Mouse (Mus musculus) right cerebral cortex, adult 18-20 months (tissue): Measurements from ENCODE around the gene Hspb11.
A peak's percentile ranks its signal among the peaks of the same experiment; 100 is the strongest.

ENCODE experiments used
- DNase-seq: peaks from one replicate; pipeline ENCODE4 v3.0.0; 2022; ENCODE audit warnings: mixed read lengths

The Hspb11 gene

GRCm38 (mm10) chr4:107252522-107252921 lies 871 bp upstream of the Hspb11 start:
- DNase-seq, result no peak

GRCm38 (mm10) chr4:107254414-107254813 lies 1.0 kb downstream of the Hspb11 start:
- no peak for DNase-seq

GRCm38 (mm10) chr4:107260001-107260400 lies 6.6 kb downstream of the Hspb11 start:
- DNase-seq, result no peak

- DNase-seq, result no peak
These were observed 20.3 kb downstream of the Hspb11 start for GRCm38 (mm10) chr4:107273683-107274082.

GRCm38 (mm10) chr4:107274511-107274910 lies 21.1 kb downstream of the Hspb11 start:
- DNase-seq, result no peak

- no peak for DNase-seq
These were observed 24.9 kb downstream of the Hspb11 start for GRCm38 (mm10) chr4:107278188-107278707.

GRCm38 (mm10) chr4:107280843-107281475 lies 27.6 kb downstream of the Hspb11 start:
- no peak for DNase-seq

- DNase-seq, result no peak
These were observed 32.2 kb downstream of the Hspb11 start for GRCm38 (mm10) chr4:107285446-107286200.

- no peak for DNase-seq
These were observed 33.0 kb downstream of the Hspb11 start for GRCm38 (mm10) chr4:107286386-107286785.

GRCm38 (mm10) chr4:107287517-107287916 lies 34.1 kb downstream of the Hspb11 start:
- no peak for DNase-seq

GRCm38 (mm10) chr4:107291611-107292272 lies 38.3 kb downstream of the Hspb11 start:
- DNase-seq, result peak; percentile 17

- no peak for DNase-seq
These were observed 38.9 kb downstream of the Hspb11 start for GRCm38 (mm10) chr4:107292273-107292662.

- DNase-seq, result no peak
These were observed 44.7 kb downstream of the Hspb11 start for GRCm38 (mm10) chr4:107298071-107298606.

GRCm38 (mm10) chr4:107299779-107300340 lies 46.5 kb downstream of the Hspb11 start:
- no peak for DNase-seq

- DNase-seq, result no peak
These were observed 47.0 kb downstream of the Hspb11 start for GRCm38 (mm10) chr4:107300371-107300770.

- no peak for DNase-seq
These were observed 47.6 kb downstream of the Hspb11 start for GRCm38 (mm10) chr4:107300902-107301555.

GRCm38 (mm10) chr4:107302221-107302620 lies 48.8 kb downstream of the Hspb11 start:
- no peak for DNase-seq

GRCm38 (mm10) chr4:107302832-107303231 lies 49.4 kb downstream of the Hspb11 start:
- DNase-seq, result no peak

GRCm38 (mm10) chr4:107303531-107303930 lies 50.1 kb downstream of the Hspb11 start:
- DNase-seq, result no peak

GRCm38 (mm10) chr4:107306966-107307365 lies 53.6 kb downstream of the Hspb11 start, which contains the start of gene Dio1:
Gene Dio1, minus strand, starts transcription at chr4:107307169.
- no peak for DNase-seq

- peak; percentile 92 for DNase-seq
These were observed 60.5 kb downstream of the Hspb11 start, which contains the start of gene Yipf1 for GRCm38 (mm10) chr4:107313690-107314478. Gene Yipf1, plus strand, starts transcription at chr4:107314363.

GRCm38 (mm10) chr4:107314479-107314805 lies 61.0 kb downstream of the Hspb11 start:
- no peak for DNase-seq
